Mouse (Mus musculus): ENCODE results near the gene Prickle4.
"Not testable (repeated sequence)": the region's sequence is repeated elsewhere in the genome, so short reads cannot be mapped to it uniquely, and the experiment has no call there.

Prickle4 gene

DNA sequence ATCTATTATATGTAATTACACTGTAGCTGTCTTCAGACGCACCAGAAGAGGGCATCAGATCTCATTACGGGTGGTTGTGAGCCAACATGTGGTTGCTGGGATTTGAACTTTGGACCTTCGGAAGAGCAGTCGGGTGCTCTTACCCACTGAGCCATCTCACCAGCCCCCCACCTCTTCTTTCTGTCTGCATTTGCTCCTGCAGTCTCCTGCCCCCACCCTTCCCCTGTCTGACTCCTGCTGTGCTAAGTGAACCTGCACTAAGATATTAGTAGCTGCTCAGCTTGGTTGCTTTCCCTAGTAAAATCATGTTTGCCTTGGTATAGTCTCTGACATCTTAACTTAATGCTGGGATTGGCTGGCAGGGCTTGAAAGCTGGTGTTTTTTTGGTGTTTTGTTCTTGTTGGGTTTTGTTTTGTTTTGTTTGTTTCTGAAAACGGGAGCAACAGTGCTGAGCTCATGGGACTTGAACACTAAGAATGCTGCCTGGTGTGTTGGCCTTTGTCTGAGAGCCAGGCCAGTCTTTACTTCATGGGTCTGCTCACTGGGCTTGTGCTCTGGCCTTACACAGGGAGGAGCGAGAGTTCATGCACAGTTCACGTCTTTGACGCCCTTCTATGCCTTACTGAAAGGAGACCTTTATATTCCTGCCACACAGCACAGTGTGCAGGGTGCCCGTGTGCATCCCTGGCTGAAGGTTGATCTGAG, 31.4 kb downstream of the Prickle4 start:
- peak in 1 of 2 experiments; percentile 10 for DNase-seq

GRCm38 (mm10) chr17:47658741-47659243, 35.7 kb downstream of the Prickle4 start:
- DNase-seq, result no peak

DNA sequence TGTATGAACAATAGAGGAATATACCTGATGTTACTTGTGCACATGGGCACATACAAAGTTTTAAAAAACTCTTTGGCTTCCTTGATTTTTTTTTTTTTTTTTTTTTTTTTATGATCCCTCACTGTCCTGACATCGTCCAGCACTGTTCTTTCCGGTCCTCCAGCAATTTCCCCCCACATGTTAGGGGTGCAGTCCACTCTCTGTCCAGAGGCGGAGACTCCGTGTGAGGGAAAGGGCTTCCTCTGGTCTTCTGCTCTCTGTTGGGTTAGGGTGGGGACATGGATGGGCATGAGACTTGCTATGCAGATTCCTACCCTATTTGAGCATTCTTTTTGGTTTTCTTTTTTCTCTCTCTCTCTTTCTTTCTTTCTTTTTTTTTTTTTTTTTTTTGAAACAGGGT, 36.6 kb downstream of the Prickle4 start:
- no peak for DNase-seq

DNA sequence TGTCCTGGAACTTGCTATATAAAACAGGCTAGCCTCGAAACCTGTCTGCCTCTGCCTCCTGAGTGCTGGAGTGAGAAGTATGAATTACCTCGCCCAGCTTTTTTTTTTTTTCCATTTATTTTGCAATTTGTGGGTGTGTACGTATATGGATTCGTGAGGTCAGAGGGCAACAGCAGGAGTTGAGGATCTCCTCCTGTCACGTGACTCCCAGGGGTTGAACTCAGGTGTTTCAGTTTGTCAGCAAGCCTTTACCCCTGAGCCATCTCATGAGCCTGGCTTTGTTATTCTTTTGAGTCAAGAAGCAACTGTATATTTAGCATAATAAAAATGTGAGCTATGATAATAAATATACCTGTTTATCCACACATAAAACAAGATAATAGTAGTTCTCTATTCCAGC, 38.8 kb downstream of the Prickle4 start:
- no peak for DNase-seq

- not testable (repeated sequence) for DNase-seq
These were observed 40.2 kb downstream of the Prickle4 start for GRCm38 (mm10) chr17:47654346-47654745.

DNA sequence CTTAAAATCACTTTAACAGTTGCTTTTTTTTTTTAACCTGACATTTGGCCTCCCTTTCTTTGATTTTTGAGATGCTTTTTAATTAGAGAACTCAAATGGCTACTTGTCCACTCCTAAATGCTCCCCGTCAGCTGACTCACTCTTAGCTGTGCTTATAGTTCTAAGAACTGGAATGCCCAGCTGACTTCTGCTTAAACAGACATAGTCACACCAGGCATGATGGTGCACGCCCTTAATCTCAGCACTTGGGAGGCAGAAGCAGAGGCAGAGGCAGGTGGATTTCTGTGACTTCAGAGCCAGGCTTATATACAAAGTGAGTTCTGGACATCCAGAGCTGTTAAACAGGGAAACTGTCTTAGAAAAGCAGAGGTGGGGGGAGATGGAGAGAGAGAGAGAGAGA, 42.6 kb downstream of the Prickle4 start:
- no peak for DNase-seq

GRCm38 (mm10) chr17:47648966-47649365, 45.6 kb downstream of the Prickle4 start:
- DNase-seq, result no peak

GRCm38 (mm10) chr17:47646683-47647082, 47.9 kb downstream of the Prickle4 start:
- peak; percentile 77 to 82 for DNase-seq

GRCm38 (mm10) chr17:47642992-47643391, 51.5 kb downstream of the Prickle4 start:
- DNase-seq, result peak; percentile 14 to 27
